Mouse (Mus musculus) heart, postnatal 25 days (tissue): ENCODE measurements around the gene Ppdpf. TPM values are rescaled to one million over a fixed set of nuclear protein-coding genes. Genes with fewer than 3 reads are reported as not detected.

ENCODE experiments used
- DNase-seq: peaks from one replicate; pipeline ENCODE4 v3.0.0; 2022; ENCODE audit warnings: low spot score
- intact Hi-C: fragments of 180-260 bp; cut with DNase I; formaldehyde crosslinking; loops from one replicate; pipeline ENCODE4 v1.15.1; 2025
- total RNA-seq, 2 experiments: library from RNA; stranded (reverse); gene quantifications; 2 replicates each; pipeline ENCODE4 v1.2.3; 2021

Ppdpf gene
- 10 to 100 TPM; 52.0 to 55.5 TPM for total RNA-seq

DNA sequence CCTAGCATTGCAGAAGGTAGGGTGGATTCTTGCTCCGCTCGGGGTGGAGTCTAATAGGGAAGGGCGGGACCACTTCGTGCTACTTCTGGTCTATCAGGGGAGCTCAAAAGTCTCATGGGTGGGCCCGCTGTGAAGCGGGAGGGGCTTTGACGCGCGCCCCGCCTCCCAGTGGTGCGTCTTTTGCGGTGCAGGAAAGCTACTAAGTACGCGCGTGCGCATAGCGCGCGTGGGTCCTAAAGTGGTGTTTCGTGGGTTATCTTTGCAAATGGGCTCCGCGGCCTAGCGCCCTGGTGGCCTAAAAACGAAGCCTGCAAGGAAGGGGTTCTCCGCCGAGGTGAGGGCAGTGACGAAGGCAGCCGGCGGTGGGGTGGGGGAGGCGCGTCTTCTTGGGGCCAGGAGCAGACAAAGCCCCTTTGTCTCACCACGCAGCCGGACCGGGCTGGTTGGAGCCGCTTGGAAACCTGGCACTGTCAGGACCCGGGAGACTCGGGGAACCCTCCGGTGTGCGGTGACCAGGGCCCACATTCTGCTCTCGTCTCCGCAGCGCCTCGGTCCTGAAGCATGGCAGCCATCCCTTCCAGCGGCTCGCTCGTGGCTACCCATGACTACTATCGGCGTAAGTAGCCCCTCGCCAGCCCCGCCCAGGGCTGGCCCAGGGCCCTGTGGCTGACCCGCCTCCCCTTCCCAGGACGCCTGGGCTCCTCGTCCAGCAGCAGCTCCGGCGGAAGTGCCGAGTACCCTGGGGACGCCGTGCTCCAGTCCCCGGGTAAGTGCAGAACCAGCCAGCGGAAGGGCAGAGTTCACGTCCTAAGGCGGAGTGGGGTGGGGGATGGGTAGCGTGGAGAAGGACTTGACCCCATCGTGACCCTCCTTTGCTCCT lies at the start of gene Ppdpf:
TSS of gene Ppdpf (plus strand) at position 127 of the 880 bp plus-strand sequence.
- DNase-seq: peak; percentile 94
- intact Hi-C loops: loop anchor here (2.0 to 5.0 kb wide), 3 partner anchors 50 to 130 kb away; partner anchors contain the start of gene Rtel1

DNA sequence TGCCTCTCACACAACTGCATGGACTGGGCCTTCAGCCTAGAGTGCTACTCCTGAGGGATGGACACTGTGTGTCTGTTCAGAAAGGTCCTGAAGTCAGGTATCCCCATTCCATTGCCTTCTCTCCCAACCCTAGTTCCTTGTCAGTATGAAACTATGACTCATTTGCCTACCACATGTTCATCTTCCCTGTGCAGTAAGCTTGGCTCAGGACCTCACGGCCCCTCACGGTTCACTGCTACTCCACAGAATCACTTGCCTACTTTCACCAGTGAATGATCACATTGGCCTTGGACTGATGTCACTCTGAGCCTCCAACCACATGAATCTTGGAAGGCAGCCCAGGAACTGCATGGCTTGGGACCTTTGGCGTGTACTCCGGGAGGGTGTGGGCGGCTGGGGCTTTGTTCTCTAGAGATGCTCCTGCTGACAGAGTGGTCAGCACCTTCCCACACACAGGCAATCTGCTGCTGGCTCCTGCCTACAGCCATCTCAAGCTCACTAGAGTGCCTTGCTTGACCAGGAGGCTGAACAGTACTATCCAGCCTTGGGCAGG lies 47.3 kb upstream of the Ppdpf start:
- intact Hi-C loops: no loop called here
- DNase-seq: no peak

DNA sequence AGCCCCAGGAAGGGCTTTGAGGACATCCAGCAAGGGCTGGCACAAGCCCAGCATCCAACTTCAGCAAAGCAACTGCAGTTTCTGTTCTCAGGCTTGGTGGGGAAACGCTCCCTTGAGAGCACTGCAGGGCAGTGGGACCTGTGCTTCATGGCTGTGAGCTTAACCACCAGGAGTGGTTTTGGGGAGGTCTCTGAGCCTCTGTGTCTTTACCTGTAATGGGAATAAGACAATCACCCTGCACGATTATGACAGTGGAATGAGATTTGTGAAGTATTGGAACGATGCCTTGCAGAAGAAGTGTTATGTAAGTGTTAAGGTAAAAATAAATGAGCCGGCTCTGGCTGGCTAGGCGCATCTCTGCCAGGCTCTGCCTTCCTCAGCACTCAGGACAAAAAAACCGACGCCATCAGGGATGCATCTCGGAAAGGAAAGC lies 44.3 kb upstream of the Ppdpf start:
- intact Hi-C loops: no loop called here
- no peak for DNase-seq

DNA sequence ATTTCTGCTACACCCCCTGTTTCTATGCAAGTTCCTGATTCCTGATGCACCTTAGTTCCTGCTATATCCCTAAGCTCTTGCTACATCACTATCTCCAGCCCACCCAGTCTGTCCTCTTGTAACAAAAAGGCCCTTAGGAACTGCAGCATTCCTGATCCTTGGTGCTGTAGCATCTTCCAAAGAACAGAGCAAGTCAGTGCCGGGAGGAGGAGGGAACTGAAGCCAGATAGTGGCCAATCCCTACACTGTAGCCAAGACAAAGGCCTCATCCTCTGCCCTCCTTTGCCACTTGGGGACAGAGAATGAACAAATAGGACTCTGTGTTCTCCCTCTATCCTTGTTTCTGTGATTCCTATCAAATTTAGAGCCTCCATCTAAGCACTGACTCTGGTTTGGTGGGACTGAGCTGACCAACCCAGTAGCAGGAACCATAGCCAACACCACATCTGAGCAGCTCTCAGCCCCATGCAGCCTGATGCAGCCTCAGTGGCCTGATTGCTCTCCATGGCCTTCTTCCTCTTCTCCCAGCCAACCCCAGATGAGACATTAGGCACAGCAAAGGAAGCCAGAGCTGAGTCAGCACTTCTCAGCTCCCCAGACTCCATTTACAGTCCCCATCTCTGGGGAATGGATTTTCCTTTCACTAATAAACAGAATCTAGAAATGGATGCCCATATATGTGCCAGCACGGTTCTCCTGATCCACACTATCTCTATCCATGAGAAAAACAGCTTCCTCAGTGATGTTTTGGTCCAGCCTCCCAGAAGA lies 43.4 kb upstream of the Ppdpf start:
- intact Hi-C loops: no loop called here
- DNase-seq: no peak

DNA sequence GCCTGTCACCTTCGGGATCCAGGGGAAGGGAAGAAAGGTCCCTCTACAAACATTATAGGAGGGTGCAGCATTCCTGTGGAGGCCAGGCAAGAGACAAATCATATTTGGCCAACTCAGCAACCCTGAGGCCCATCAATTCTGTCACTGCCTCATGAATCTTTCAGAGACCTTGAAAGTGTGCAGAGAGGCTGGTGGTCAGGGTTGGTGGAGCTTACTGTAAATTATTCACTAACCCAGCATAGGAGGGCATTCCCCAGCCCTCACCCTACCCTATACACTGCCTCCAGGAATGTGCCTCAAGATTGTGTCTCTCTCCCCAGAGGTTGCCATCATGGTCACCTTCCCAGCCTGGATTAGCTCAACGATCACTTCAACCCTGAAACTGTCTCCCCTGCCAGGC lies 42.4 kb upstream of the Ppdpf start:
- intact Hi-C loops: no loop called here
- DNase-seq: no peak

DNA sequence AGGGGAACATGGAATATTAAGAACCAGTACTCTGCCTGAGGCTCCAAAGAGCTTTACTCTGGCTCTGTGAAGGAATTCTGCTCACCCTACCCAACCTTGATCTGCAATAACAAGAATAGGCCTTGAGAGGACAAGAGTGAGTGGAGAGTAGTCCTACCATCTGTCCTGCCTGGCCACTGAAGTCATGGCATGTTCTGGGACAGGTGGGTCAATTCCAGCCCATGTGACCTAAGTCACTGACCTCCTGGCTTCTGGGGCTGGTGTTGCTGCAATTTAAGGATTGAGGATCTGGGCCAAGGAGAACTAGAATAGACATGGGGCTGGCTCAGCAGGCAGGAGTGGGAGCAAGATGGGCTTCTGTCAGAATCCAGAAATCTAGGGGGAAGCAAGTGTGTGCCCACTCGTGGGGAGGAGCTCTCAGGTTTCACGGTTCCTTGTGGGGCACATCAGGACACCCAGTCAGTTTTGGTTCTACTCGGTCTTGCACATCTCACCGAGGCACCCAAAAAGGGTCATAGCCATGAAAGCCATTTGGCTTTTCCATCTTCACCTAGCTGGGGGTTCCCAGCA lies 40.0 kb upstream of the Ppdpf start:
- intact Hi-C loops: no loop called here
- DNase-seq: no peak

DNA sequence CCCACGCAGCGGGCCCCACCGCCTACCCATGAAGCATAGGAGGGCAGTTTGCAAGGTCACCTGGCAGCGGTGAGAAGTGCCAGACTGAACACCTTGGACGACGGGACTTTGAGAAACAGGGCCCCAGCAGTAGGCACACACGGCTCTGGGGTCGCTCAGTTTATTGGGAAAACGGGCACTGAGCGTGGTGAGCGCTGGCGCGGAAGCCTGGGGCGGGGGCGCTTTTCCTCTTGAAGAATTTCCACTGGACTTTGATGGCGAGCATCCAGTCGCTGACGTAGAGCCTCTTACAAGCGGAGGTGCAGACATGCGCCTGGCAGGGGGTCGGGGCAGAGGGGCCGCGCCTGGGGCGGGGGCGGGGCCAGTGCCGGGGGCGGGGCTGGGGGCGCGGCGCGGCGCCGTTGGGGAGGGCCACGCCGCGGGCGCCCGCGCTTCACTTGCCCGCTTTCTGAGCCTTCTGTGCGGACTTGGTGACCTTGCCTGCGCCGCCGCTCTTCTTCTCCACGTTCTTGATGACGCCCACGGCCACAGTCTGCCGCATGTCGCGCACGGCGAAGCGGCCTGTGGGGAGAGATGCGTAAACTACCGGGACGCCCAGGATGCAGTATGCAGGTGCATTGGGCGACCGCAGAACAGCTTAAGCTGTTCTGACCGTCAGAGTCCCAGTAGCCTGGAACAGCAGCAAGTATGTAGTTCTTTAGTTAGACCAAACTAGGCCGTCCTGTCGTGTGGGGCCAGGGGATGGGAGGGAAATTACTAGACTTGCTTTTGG lies 39.3 kb upstream of the Ppdpf start:
- DNase-seq: no peak
- intact Hi-C loops: no loop called here

DNA sequence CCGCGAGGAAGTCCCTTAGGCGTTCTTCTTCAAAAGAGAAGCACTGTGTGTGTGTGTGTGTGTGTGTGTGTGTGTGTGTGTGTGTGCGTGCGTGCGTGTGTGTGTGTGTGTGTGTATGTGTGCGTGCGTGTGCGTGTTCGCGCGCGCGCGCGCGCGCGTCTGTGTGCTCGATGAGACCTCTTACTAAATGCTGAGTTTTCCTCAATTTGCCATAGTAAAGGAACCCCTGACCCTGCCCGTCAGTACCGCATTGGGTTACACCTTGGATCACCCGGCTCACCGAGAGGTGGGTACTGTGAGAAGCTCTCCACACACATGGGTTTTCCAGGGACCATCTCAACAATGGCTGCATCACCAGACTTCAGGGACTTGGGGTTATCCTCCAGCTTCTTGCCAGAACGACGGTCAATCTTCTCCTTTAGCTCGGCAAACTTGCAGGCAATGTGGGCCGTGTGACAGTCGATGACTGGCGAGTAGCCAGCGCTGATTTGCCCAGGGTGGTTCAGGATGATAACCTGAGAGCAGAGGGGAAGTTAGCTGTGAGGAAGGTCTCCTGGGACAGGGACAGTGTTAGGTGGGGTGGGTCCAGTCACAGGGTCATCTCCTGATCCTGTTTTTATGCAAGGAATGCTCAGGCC lies 38.6 kb upstream of the Ppdpf start:
- intact Hi-C loops: no loop called here

DNA sequence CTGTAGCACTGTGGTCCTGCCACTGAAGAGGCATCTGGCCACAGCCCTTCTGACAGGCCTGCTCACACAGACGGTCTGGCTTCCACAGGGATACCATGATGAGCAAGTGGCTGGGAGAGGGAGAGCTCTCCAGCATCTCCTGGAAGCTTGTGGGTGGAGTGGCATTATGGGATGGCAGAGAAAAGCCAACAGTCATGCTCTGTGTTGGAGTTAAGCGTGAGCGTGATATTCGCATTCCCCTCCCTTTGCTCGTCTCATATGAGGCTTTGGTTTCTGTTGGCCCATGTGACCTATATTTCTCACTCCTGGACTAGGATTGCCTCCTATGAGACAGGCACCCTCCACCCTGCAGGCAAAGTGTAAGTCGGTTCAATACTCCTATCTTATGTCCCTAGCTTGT lies 36.8 kb upstream of the Ppdpf start:
- intact Hi-C loops: no loop called here
- DNase-seq: no peak

More for the DNA sequence above, 38.6 kb upstream of the Ppdpf start:
- DNase-seq: no peak

DNA sequence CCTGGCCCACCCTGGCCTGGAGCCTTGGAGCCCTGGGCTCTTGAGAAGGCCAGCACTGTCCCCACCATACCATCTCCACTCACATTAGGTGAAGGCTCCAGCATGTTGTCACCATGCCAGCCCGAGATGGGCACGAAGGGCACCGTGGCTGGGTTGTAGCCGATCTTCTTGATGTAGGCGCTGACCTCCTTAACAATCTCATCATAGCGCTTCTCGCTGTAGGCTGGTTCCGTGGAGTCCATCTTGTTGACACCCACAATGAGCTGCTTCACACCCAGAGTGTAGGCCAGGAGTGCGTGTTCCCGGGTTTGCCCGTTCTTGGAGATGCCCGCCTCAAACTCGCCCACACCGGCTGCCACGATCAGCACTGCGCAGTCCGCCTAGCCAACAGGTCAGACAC lies 34.3 kb upstream of the Ppdpf start:
- DNase-seq: no peak
- intact Hi-C loops: no loop called here

DNA sequence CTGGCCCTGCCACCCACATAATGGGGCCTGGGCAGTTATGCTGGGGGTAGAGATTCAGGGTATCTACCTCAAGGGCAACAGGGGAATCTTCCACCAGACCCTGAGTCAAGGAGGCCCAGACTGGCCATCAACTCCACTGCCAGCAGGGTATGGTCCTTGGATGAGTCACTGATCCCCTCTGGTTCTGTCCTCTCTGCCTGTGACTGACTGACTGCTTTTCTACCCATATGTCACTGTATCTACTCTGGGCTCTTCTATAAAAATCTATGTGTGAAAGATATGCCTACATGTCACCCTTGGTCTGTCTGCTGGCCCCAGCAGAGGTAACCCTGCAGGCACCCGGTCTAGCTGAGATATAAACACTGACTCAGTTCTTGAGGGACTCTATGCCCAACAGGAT lies 33.9 kb upstream of the Ppdpf start:
- no peak for DNase-seq
- intact Hi-C loops: no loop called here

DNA sequence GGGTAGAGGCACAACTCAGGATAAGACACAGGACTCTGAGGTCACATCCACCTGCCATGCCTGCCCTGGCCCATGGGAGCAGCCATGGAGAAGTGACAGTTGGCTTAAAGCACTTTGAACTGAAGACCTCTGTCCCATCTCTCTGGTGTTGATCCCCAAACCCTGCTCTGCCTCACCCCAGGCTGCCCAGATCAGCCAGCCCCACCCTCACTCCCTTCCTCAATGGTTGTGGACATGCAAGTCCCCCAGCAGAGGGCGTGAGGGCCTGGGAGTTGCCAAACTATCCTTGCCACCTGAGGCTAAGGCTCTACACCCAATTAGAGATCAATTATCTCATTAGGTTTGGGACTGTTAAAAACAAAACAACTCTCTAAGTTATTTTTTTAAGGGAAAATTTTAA lies 33.2 kb upstream of the Ppdpf start:
- DNase-seq: no peak
- intact Hi-C loops: no loop called here

DNA sequence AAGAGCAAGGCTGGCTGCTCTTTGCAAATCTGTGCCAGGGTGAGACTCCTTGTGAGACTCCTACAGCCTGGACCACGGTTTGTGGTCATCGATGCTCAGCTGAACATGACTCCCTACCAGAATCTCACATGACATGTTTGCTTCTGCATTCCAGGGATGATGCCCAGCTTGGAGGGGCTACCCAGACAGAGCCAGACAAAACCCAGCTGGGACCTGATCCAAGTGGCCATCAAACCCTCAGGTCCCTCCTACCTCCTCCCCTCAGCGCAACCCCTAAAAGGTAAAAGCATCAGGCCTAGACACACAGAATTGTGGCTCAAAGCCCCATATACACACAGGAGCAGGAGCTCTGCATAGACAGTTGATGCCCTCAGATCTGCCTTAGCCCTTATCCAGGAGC lies 32.7 kb upstream of the Ppdpf start:
- intact Hi-C loops: no loop called here
- no peak for DNase-seq

DNA sequence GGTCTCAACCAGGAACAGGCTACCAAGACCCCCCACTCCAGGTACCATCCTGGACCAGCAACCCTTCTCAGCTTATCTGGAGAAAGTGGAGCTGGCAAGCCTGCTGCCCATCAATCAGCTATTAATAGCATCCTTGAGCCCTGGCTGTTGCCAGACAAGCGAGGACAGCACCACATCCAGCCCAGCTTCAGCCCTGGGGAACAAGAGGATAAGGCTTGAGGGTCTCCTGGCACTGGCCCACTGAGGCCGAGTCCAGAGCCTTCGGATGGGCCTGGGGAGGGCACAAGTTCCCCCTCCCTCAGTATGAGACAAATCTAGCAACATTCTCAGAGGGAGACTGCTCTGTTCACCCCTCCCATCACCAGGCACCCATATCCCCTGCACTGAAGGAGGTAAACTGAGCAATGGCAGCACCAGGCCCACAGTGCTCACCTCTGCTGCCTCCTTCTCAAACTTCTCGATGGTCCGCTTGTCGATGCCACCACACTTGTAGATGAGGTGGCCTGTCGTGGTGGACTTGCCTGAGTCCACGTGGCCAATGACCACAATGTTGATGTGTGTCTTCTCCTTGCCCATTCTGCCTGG lies 32.1 kb upstream of the Ppdpf start:
- no peak for DNase-seq
- intact Hi-C loops: no loop called here

DNA sequence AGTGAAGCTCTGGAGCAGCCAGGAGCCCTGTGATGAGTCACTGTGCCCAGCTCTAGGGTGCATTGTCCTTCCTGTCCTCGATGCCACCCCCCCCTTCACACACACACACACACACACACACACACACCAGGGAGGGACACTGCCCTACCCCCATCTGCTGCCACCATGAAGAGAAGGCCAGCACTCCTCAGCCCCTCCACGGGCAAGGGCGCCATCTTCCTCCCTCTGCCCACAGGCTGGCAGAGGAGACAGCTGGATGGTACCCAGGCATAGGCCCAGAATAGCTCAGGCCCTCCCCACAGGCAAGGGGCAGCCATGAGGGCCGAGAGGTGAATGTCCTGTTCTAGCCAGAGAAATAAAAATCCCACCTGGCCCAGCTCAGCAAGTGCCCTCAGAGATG lies 31.2 kb upstream of the Ppdpf start:
- no peak for DNase-seq
- intact Hi-C loops: no loop called here

DNA sequence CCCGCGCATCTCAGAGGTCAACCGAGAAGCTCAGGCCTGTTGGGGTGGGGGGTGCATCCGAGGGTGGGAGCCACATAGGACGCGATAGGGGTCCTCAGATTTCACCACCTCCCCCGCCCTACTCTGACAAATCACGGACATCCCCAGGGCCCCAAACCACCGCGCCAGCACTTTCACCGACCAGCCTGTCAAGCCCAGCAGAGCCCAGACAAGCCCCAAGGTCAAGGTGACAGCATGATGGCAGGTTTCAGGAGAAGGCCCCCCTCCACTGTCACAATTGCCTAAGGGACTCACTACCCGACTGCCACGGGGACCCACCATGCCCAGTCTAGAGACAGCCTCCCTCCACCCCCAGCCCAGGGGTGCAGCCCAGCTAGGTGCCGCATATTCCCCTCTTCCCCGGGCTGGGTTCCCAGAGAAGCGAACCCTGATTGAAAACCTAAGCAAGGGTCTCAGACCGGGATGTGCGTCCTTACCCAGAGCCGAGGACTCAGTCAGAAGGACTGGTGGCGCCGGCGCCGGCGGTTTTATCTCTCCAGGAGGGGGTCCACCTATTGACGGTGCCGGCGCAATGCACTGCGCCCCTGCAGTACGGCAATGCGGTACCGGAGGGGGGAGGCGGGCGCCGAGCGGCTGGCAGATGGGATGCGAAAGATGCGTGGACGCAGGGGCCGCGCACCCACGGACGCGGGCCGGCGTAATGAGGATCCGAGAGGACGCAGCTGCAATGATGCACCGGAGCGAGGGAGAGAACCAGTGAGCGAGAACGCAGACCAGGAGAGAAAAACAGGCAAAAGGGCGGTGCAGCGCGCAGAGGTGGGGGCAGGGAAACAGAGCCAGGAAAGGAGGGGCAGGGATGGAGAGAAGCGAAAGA lies 30.6 kb upstream of the Ppdpf start, which contains the start of gene Eef1a2:
TSS of gene Eef1a2 (minus strand) at position 767 of the 874 bp plus-strand sequence.
- intact Hi-C loops: no loop called here
- no peak for DNase-seq

DNA sequence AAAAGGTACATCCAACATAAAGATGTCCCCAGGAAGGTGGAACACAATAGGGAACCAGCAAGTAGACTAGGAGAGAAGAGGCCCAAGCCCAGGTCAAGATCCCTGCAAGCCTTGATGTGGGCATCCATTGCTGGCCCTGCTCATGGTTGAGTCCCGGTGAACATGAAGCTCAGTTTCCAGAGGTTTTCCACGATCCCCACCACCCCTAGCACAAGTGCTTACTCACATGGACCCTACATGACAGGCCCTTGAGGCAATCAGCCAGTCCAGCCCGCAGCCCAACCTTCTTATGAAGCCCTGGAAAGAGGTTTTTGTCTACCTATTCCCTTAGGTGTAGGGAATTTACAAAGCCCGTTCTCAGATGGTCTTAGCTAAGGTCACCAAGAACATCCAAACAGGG lies 29.9 kb upstream of the Ppdpf start:
- no peak for DNase-seq
- intact Hi-C loops: no loop called here

DNA sequence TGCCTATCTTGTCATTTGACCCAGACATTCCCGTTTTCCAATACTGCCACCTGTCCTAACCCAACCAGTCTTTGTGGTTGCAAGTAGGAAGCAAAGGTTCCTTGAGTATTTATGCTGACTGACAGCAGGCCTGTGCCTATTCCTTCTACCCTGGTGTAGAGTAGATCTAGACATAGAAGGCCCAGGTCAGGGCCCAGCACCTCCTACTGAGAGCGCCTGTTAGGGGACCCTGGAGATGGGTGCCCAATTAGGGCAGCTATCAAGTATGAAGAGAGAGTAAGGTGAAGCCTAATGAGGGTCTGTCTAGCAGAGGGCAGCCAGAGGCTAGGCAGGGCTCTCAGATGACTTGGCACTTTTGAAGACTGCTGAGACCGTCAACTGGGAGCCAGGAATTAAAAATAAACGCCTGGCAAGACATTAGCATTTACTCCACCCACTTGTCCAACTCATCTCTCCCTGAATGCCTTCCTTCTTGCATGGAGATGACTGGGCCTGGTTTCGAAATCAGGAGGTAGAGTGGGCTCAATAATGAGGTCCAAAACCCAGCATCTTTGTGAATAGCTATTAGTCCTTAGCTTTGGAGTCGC lies 29.2 kb upstream of the Ppdpf start:
- intact Hi-C loops: no loop called here
- DNase-seq: no peak
